Mouse (Mus musculus) heart, postnatal 10 days (tissue): ENCODE measurements around the gene Cish. TPM values are rescaled to one million over a fixed set of nuclear protein-coding genes. Genes with fewer than 3 reads are reported as not detected.
A peak's percentile ranks its signal among the peaks of the same experiment; 100 is the strongest.

Source experiments
- DNase-seq, 2 experiments: peaks; one replicate each; pipeline ENCODE4 v3.0.0; 2021
- intact Hi-C: fragments of 180-260 bp; cut with DNase I; formaldehyde crosslinking; loops from one replicate; pipeline ENCODE4 v1.15.1; 2025
- total RNA-seq, 2 experiments: library from RNA; stranded (reverse); gene quantifications; 2 replicates each; pipeline ENCODE4 v1.2.3; 2021

Gene Cish
- total RNA-seq, 2 experiments from 2014 or later: 212 to 269 TPM

- DNase-seq: no peak
- intact Hi-C loops: no loop called here
Observed at GRCm38 (mm10) chr9:107309600-107309999, 13.8 kb downstream of the Cish start.

- no peak for DNase-seq
- intact Hi-C loops: no loop called here
Observed at GRCm38 (mm10) chr9:107312811-107313584, 17.2 kb downstream of the Cish start.

GRCm38 (mm10) chr9:107313926-107314325 lies 18.1 kb downstream of the Cish start:
- intact Hi-C loops: no loop called here

GRCm38 (mm10) chr9:107315791-107316190 lies 20.0 kb downstream of the Cish start:
- peak; percentile 43 to 49 for DNase-seq
- intact Hi-C loops: no loop called here

More at GRCm38 (mm10) chr9:107313926-107314325, 18.1 kb downstream of the Cish start:
- DNase-seq: no peak

- peak; percentile 27 to 37 for DNase-seq
- intact Hi-C loops: loop anchor here (1.0 kb wide), 2 partner anchors 14 to 22 kb away; no protein-coding TSS in a partner anchor
Observed at GRCm38 (mm10) chr9:107322461-107323050, 26.7 kb downstream of the Cish start.

GRCm38 (mm10) chr9:107323558-107323957 lies 27.7 kb downstream of the Cish start:
- intact Hi-C loops: loop anchor here (1.0 kb wide), 2 partner anchors 15 to 23 kb away; no protein-coding TSS in a partner anchor
- DNase-seq: peak; percentile 93 to 95

- peak; percentile 41 to 51 for DNase-seq
- intact Hi-C loops: no loop called here
Observed at GRCm38 (mm10) chr9:107324799-107325561, 29.2 kb downstream of the Cish start.

- peak; percentile 77 to 81 for DNase-seq
- intact Hi-C loops: no loop called here
Observed at GRCm38 (mm10) chr9:107325904-107326303, 30.1 kb downstream of the Cish start.

GRCm38 (mm10) chr9:107327879-107328620 lies 32.2 kb downstream of the Cish start:
- peak in 1 of 2 experiments; percentile 16 for DNase-seq
- intact Hi-C loops: no loop called here

- no peak for DNase-seq
- intact Hi-C loops: no loop called here
Observed at GRCm38 (mm10) chr9:107330791-107331190, 35.0 kb downstream of the Cish start.

GRCm38 (mm10) chr9:107333686-107334085 lies 37.9 kb downstream of the Cish start:
- DNase-seq: no peak
- intact Hi-C loops: no loop called here

GRCm38 (mm10) chr9:107334356-107334755 lies 38.5 kb downstream of the Cish start:
- intact Hi-C loops: no loop called here
- no peak for DNase-seq

GRCm38 (mm10) chr9:107335046-107335445 lies 39.2 kb downstream of the Cish start:
- DNase-seq: no peak
- intact Hi-C loops: loop anchor here (5.0 kb wide), 1 partner anchor 433 kb away; no protein-coding TSS in a partner anchor

- DNase-seq: peak; percentile 84 to 87
Observed at GRCm38 (mm10) chr9:107335909-107336308, 40.1 kb downstream of the Cish start.

GRCm38 (mm10) chr9:107336386-107336785 lies 40.6 kb downstream of the Cish start:
- intact Hi-C loops: loop anchor here (1.0 to 5.0 kb wide), 2 partner anchors 42 to 434 kb away; no protein-coding TSS in a partner anchor
- DNase-seq: no peak

More at GRCm38 (mm10) chr9:107335909-107336308, 40.1 kb downstream of the Cish start:
- intact Hi-C loops: loop anchor here (1.0 to 5.0 kb wide), 2 partner anchors 42 to 434 kb away; no protein-coding TSS in a partner anchor

GRCm38 (mm10) chr9:107338172-107338883 lies 42.5 kb downstream of the Cish start, which contains the start of gene Hemk1:
Gene Hemk1, minus strand, starts transcription at chr9:107338350.
- DNase-seq: peak; percentile 79 to 86
- intact Hi-C loops: loop anchor here (5.0 kb wide), 1 partner anchor 436 kb away; no protein-coding TSS in a partner anchor

GRCm38 (mm10) chr9:107340267-107340859 lies 44.5 kb downstream of the Cish start, which contains the start of gene 6430571L13Rik:
Gene 6430571L13Rik, plus strand, starts transcription at chr9:107340602.
- intact Hi-C loops: loop anchor here (5.0 to 10.0 kb wide), 2 partner anchors 176 to 448 kb away; partner anchors contain the start of gene Manf
- DNase-seq: peak; percentile 95 to 96

GRCm38 (mm10) chr9:107340911-107341645 lies 45.3 kb downstream of the Cish start:
- intact Hi-C loops: loop anchor here (5.0 to 10.0 kb wide), 2 partner anchors 176 to 449 kb away; partner anchors contain the start of gene Manf
- no peak for DNase-seq
